Mouse (Mus musculus) MEL (cell line): ENCODE data around the gene Atp1a2. TPM values are rescaled to one million over a fixed set of nuclear protein-coding genes. Genes with fewer than 3 reads are reported as not detected.

Experiments used
- DNase-seq: peaks from one replicate; pipeline ENCODE4 v3.0.0; 2011; ENCODE audit warnings: low read depth, low spot score
- H3K27ac ChIP-seq: 2 replicates; pipeline ENCODE4 v1.5.1; 2012; ENCODE audit warnings: low read depth, mild to moderate bottlenecking, control low read depth, low read length, moderate library complexity; ENCODE audit not compliant: control insufficient read depth
- H3K27me3 ChIP-seq, 2 experiments: fragments of 150-350 bp in 1 of 2; sonication (generic) in 1 of 2; 2 replicates each; pipeline ENCODE4 v1.6.1; 2012; ENCODE audit warnings: low read length in 2 of 2, mild to moderate bottlenecking in 2 of 2, improper control_type of control experiment in 1 of 2, moderate library complexity in 1 of 2; ENCODE audit not compliant: insufficient read depth in 2 of 2, control insufficient read depth in 1 of 2
- H3K36me3 ChIP-seq, 2 experiments: 2 replicates each; pipeline ENCODE4 v1.6.1; 2012 to 2014; ENCODE audit warnings: low read length in 2 of 2, improper control_type of control experiment in 1 of 2, inconsistent platforms in 1 of 2, mild to moderate bottlenecking in 1 of 2; ENCODE audit not compliant: insufficient read depth in 2 of 2, control insufficient read depth in 1 of 2
- H3K4me1 ChIP-seq, 2 experiments: fragments of 150-350 bp in 1 of 2; sonication (generic) in 1 of 2; 2 replicates each; pipeline ENCODE4 v1.6.1; 2012; ENCODE audit warnings: low read length in 2 of 2, improper control_type of control experiment in 1 of 2, mild to moderate bottlenecking in 1 of 2; ENCODE audit not compliant: insufficient read depth in 2 of 2, control insufficient read depth in 1 of 2
- H3K4me3 ChIP-seq, 2 experiments: fragments of 150-350 bp in 1 of 2; sonication (generic) in 1 of 2; 2 replicates each; pipeline ENCODE4 v1.5.1; 2012; ENCODE audit warnings: low read depth in 2 of 2, low read length in 2 of 2, mild to moderate bottlenecking in 2 of 2, moderate library complexity in 2 of 2, control low read depth in 1 of 2, improper control_type of control experiment in 1 of 2; ENCODE audit not compliant: control insufficient read depth in 1 of 2, insufficient read depth in 1 of 2
- H3K79me2 ChIP-seq: 2 replicates; pipeline ENCODE4 v1.6.1; 2012; ENCODE audit warnings: mild to moderate bottlenecking, low read length, moderate library complexity; ENCODE audit not compliant: control insufficient read depth, poor library complexity, insufficient read depth
- H3K9ac ChIP-seq: 2 replicates; pipeline ENCODE4 v1.6.1; 2012; ENCODE audit warnings: low read depth, mild to moderate bottlenecking, control low read depth, low read length, moderate library complexity; ENCODE audit not compliant: control insufficient read depth, poor library complexity, severe bottlenecking
- H3K9me3 ChIP-seq: fragments of 150-350 bp; sonication (generic); replicated peaks from 2 replicates; pipeline ENCODE4 v1.6.1; 2012; ENCODE audit warnings: mild to moderate bottlenecking, low read length, improper control_type of control experiment, moderate library complexity; ENCODE audit not compliant: insufficient read depth
- BHLHE40 ChIP-seq: IDR thresholded peaks from 2 replicates; pipeline ENCODE4 v1.6.1; 2012; ENCODE audit warnings: low read depth, mild to moderate bottlenecking, inconsistent platforms, low read length, improper control_type of control experiment, borderline replicate concordance
- E2F4 ChIP-seq: IDR thresholded peaks from 2 replicates; pipeline ENCODE4 v1.6.1; 2011; ENCODE audit warnings: low read depth, low read length, improper control_type of control experiment, borderline replicate concordance
- ELF1 ChIP-seq: IDR thresholded peaks from 2 replicates; pipeline ENCODE4 v1.6.1; 2014; ENCODE audit warnings: low read depth, mild to moderate bottlenecking, inconsistent platforms, low read length, improper control_type of control experiment, moderate library complexity
- EP300 ChIP-seq, 2 experiments: IDR thresholded peaks; 2 replicates each; pipeline ENCODE4 v1.6.1; 2011; ENCODE audit warnings: improper control_type of control experiment in 2 of 2, low read length in 2 of 2, low read depth in 1 of 2, mild to moderate bottlenecking in 1 of 2
- GATA1 ChIP-seq: IDR thresholded peaks from 2 replicates; pipeline ENCODE4 v1.6.1; 2011; ENCODE audit warnings: low read depth, low read length, improper control_type of control experiment
- JUND ChIP-seq: IDR thresholded peaks from 2 replicates; pipeline ENCODE4 v1.6.1; 2011; ENCODE audit warnings: low read depth, mild to moderate bottlenecking, improper control_type of control experiment, low read length
- KAT2A ChIP-seq: conservative IDR thresholded peaks from 2 replicates; pipeline ENCODE4 v1.6.1; 2012; ENCODE audit warnings: low read depth, low read length, improper control_type of control experiment, inconsistent platforms
- MAX ChIP-seq: IDR thresholded peaks from 2 replicates; pipeline ENCODE4 v1.6.1; 2011; ENCODE audit warnings: low read length, improper control_type of control experiment
- MAZ ChIP-seq: IDR thresholded peaks from 2 replicates; pipeline ENCODE4 v1.6.1; 2012; ENCODE audit warnings: low read depth, mild to moderate bottlenecking, inconsistent platforms, low read length, improper control_type of control experiment
- MXI1 ChIP-seq: IDR thresholded peaks from 2 replicates; pipeline ENCODE4 v1.6.1; 2011; ENCODE audit warnings: mild to moderate bottlenecking, low read depth, low read length, improper control_type of control experiment
- NRF1 ChIP-seq: IDR thresholded peaks from 2 replicates; pipeline ENCODE4 v1.6.1; 2014; ENCODE audit warnings: low read depth, mild to moderate bottlenecking, inconsistent platforms, low read length, improper control_type of control experiment, moderate library complexity; ENCODE audit not compliant: poor library complexity, insufficient read depth, severe bottlenecking
- POLR2A ChIP-seq, 2 experiments: IDR thresholded peaks; 2 replicates each; pipeline ENCODE4 v1.6.1; 2011 to 2012; ENCODE audit warnings: low read length in 2 of 2, mild to moderate bottlenecking in 2 of 2, control low read depth in 1 of 2, improper control_type of control experiment in 1 of 2, low read depth in 1 of 2, moderate library complexity in 1 of 2; ENCODE audit not compliant: control insufficient read depth in 1 of 2, insufficient read depth in 1 of 2, poor library complexity in 1 of 2
- POLR2AphosphoS2 ChIP-seq: IDR thresholded peaks from 2 replicates; pipeline ENCODE4 v1.6.1; 2011; ENCODE audit warnings: low read length, improper control_type of control experiment
- RAD21 ChIP-seq: IDR thresholded peaks from 2 replicates; pipeline ENCODE4 v1.6.1; 2011; ENCODE audit warnings: mild to moderate bottlenecking, low read depth, low read length, improper control_type of control experiment
- RCOR1 ChIP-seq: IDR thresholded peaks from 2 replicates; pipeline ENCODE4 v1.6.1; 2012; ENCODE audit warnings: low read depth, mild to moderate bottlenecking, inconsistent platforms, low read length, improper control_type of control experiment
- TBP ChIP-seq: IDR thresholded peaks from 2 replicates; pipeline ENCODE4 v1.8.0; 2011; ENCODE audit warnings: low read depth, low read length, improper control_type of control experiment
- TCF12 ChIP-seq: IDR thresholded peaks from 2 replicates; pipeline ENCODE4 v1.6.1; 2014; ENCODE audit warnings: low read depth, mild to moderate bottlenecking, inconsistent platforms, low read length, improper control_type of control experiment, moderate library complexity
- USF1 ChIP-seq: IDR thresholded peaks from 2 replicates; pipeline ENCODE4 v1.6.1; 2014; ENCODE audit warnings: low read depth, mild to moderate bottlenecking, inconsistent platforms, low read length, improper control_type of control experiment, moderate library complexity
- USF2 ChIP-seq, 2 experiments: IDR thresholded peaks; 2 replicates each; pipeline ENCODE4 v1.6.1; 2011 to 2012; ENCODE audit warnings: improper control_type of control experiment in 2 of 2, low read length in 2 of 2, borderline replicate concordance in 1 of 2, inconsistent platforms in 1 of 2, low read depth in 1 of 2, mild to moderate bottlenecking in 1 of 2; ENCODE audit not compliant: insufficient read depth in 1 of 2
- ZC3H11A ChIP-seq: IDR thresholded peaks from 2 replicates; pipeline ENCODE4 v1.6.1; 2012; ENCODE audit warnings: low read depth, mild to moderate bottlenecking, inconsistent platforms, low read length, improper control_type of control experiment
- ZKSCAN1 ChIP-seq: IDR thresholded peaks from 2 replicates; pipeline ENCODE4 v1.6.1; 2012; ENCODE audit warnings: low read depth, mild to moderate bottlenecking, inconsistent platforms, low read length, improper control_type of control experiment, moderate library complexity
- ZMIZ1 ChIP-seq: IDR thresholded peaks from 2 replicates; pipeline ENCODE4 v1.6.1; 2012; ENCODE audit warnings: low read depth, mild to moderate bottlenecking, inconsistent platforms, low read length, improper control_type of control experiment, moderate library complexity
- ZNF384 ChIP-seq: IDR thresholded peaks from 2 replicates; pipeline ENCODE4 v1.6.1; 2012; ENCODE audit warnings: low read depth, mild to moderate bottlenecking, inconsistent platforms, low read length, improper control_type of control experiment
- polyA plus RNA-seq, 2 experiments: library from polyadenylated mRNA; stranded (reverse) in 1 of 2; unstranded in 1 of 2; fragments of >175 nt in 1 of 2; fragments of >200 nt in 1 of 2; gene quantifications; 2 replicates each; pipeline versions ENCODE4 v1.2.1 to v1.2.4; 2012; ENCODE audit warnings: low replicate concordance in 2 of 2, low read depth in 1 of 2; ENCODE audit not compliant: insufficient read length in 2 of 2, insufficient read depth in 1 of 2, missing spikeins in 1 of 2
- total RNA-seq: library from RNA; depleted of rRNA; stranded (reverse); fragments of 300-350 nt; gene quantifications from 2 replicates; pipeline ENCODE4 v1.2.3, GENCODE M21; 2012

Gene Atp1a2
- total and polyA plus RNA-seq, 3 experiments, result 0.04 TPM; not detected in 2

DNA sequence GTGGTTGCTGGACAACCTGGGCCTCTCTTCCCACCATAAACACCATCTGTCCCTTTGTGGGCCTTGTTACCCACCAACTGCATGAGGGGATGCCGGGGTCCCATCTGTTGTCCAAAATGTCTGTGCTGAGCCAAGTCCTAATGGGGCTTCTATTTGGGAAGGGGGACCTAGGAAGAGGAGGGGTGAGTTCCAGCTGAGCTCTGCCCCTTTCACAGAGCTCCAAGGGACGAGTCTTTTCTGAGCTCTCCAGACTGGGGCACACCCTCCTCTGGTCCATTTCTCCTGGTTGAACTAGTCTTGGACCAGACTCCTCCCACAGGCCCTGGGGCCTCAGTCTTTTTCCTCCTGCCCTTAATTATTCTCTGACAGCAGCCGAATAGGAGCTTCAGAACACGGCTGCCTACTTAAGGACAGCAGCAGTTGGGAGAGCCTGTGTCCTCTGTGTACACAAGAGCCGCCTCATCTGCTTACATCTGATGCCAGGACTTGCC lies 22.1 kb upstream of the Atp1a2 start:
- no peaks in the 10 kb centered on the region for H3K27me3 ChIP-seq
- no peaks in the 10 kb centered on the region; a peak in 1 of 4 replicates for H3K36me3 ChIP-seq
- TF ChIP-seq NRF1 (no peak), ZC3H11A (no peak), ZKSCAN1 (no peak), JUND (no peak), POLR2A (IDR thresholded peaks at IDR 0.05; ENCODE audit: control insufficient read depth in 1 of 2, insufficient read depth in 1 of 2, low read depth in 1 of 2, low read length in 2 of 2, poor library complexity in 1 of 2) (no peak), RAD21 (no peak), TCF12 (no peak), BHLHE40 (no peak), ZMIZ1 (no peak), RCOR1 (no peak), POLR2AphosphoS2 (no peak), E2F4 (no peak)
- TF ChIP-seq, all 39 proteins: peak for 0
- Histone ChIP-seq H3K9me3 (no peaks in the 10 kb centered on the region), H3K4me1 (no peaks in the 10 kb centered on the region), H3K27ac (no peak overlapping the region), H3K4me3 (no peak overlapping the region), H3K9ac (no peak overlapping the region), H3K79me2 (peaks cover 1% of the 10 kb centered on the region; the same call in 1 of the 2 replicates)
- no peak for DNase-seq

DNA sequence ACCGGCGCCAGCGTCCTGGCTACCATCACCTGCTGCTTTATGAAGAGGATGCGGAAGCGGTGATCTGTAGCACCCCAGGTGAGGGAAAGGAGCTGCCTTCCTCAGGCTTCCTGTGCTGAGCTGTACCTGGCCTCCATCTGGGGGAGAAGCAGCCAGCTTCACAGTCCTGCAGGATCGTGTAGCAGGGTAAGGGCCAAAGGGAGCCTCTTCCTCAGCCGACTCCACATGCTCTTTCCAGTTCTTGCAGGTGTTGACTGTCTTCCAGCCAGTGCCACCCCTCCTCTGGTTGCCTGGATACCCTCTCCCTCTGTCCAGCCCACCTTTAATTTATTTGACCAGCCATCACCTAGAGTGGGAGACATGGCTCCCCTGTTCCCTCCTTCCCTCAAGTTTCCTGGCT lies 21.5 kb upstream of the Atp1a2 start:
- Histone ChIP-seq H3K9ac (no peak overlapping the region), H3K4me1 (no peaks in the 10 kb centered on the region), H3K79me2 (peaks cover 2% of the 10 kb centered on the region; the same call in 1 of the 2 replicates), H3K36me3 (no peaks in the 10 kb centered on the region; a peak in 1 of 4 replicates), H3K27me3 (no peaks in the 10 kb centered on the region), H3K9me3 (no peaks in the 10 kb centered on the region), H3K4me3 (no peak overlapping the region), H3K27ac (no peak overlapping the region)
- no peak for TF ChIP-seq MAX
- no peak for TF ChIP-seq GATA1
- TF ChIP-seq TBP, result no peak
- TF ChIP-seq ZKSCAN1, result no peak
- no peak for TF ChIP-seq TCF12
- TF ChIP-seq ZNF384, result no peak
- no peak for TF ChIP-seq EP300 (IDR thresholded peaks at IDR 0.05; ENCODE audit: low read depth in 1 of 2, low read length in 2 of 2)
- TF ChIP-seq MAZ, result no peak
- TF ChIP-seq USF2 (IDR thresholded peaks at IDR 0.05; ENCODE audit: borderline replicate concordance in 1 of 2, insufficient read depth in 1 of 2, low read depth in 1 of 2, low read length in 2 of 2), result no peak
- no peak for TF ChIP-seq ELF1
- no peak for TF ChIP-seq MXI1
- TF ChIP-seq RAD21, result no peak
- no peak for TF ChIP-seq KAT2A
- no peak for TF ChIP-seq USF1
- no peak for TF ChIP-seq POLR2A (IDR thresholded peaks at IDR 0.05; ENCODE audit: control insufficient read depth in 1 of 2, insufficient read depth in 1 of 2, low read depth in 1 of 2, low read length in 2 of 2, poor library complexity in 1 of 2)
- DNase-seq, result no peak
